Mouse (Mus musculus) right cerebral cortex, postnatal 36 days (tissue): ENCODE measurements around the gene Urb2.

Source experiments
- DNase-seq, 2 experiments: peaks; one replicate each; pipeline ENCODE4 v3.0.0; 2022; ENCODE audit warnings: low spot score in 2 of 2, mixed read lengths in 1 of 2

Urb2 gene

DNA sequence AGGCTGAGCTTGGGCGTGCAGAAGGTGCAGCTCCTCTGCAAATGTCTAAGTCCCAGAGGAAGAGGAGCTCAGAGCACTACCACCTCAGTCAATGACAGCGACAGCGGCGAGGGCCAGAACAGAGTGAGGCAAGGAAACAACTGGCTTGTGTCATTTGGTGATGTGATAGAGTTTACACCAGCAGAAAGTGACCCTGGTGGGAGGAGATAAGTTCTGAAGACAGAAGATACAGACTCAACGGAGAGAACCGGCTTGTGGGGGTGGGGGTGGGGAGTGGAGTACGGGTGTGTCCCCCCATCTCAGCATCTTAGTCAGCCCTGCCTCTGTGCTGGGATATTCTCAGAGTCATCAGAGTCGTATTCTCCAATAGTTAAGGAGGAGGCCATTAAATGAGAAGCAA, 56.1 kb downstream of the Urb2 start:
- DNase-seq, result no peak

GRCm38 (mm10) chr8:124077998-124078397, 56.7 kb downstream of the Urb2 start:
- no peak for DNase-seq

- peak in 1 of 2 experiments; percentile 69 for DNase-seq
Measured at GRCm38 (mm10) chr8:124078969-124079368, 57.7 kb downstream of the Urb2 start.

DNA sequence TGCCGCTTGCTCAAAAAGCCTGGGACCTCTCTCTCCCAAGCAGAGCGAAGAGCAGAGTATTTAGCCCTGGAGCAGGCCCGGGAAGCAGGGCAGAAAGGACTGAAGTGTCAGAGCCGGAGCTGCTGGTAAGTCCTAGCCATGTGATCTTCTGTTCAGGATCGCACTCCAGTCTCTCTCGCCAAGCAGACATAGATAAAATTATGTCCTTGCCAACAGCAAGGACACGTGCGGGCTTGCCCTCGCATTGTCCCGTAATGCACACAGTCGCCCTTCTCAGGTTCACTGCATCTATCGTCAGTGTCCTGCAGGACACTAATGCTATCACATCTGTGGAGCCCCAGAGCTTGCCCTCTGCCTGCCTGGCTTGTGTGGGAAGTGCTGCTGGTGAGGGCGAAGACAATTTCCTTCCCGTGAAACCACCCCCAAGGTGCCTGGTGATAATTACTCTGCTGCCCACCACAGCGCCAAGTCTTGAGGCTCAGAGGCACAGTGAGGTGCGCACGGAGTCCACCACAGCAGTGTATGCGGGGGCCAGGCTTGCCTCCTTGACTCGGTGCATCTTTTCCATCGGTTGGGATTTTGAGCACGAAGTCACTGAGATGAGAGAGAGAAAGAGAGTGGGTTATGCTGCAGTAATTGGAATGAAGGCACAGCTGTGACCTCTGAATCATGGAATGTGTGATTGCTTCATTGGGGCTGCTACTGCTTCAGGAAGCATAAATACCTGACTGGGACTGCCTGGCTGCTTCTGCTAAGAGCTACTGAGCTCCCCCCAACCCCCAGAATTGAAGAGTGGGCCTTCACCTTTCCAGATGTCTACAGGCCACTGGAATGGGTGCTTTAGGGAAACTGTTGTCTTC, 59.4 kb downstream of the Urb2 start:
- DNase-seq, result no peak

GRCm38 (mm10) chr8:124082616-124083015, 61.3 kb downstream of the Urb2 start:
- peak; percentile 41 to 61 for DNase-seq

- DNase-seq, result no peak
Measured at GRCm38 (mm10) chr8:124083611-124084010, 62.3 kb downstream of the Urb2 start.

GRCm38 (mm10) chr8:124085668-124086067, 64.4 kb downstream of the Urb2 start:
- no peak for DNase-seq

- no peak for DNase-seq
Measured at GRCm38 (mm10) chr8:124088092-124088613, 66.8 kb downstream of the Urb2 start.

- no peak for DNase-seq
Measured at GRCm38 (mm10) chr8:124089016-124089415, 67.7 kb downstream of the Urb2 start.

GRCm38 (mm10) chr8:124090473-124090872, 69.2 kb downstream of the Urb2 start:
- DNase-seq, result no peak
